ENCODE assay signal across 16 mouse cellular contexts in the genomic region with DNA sequence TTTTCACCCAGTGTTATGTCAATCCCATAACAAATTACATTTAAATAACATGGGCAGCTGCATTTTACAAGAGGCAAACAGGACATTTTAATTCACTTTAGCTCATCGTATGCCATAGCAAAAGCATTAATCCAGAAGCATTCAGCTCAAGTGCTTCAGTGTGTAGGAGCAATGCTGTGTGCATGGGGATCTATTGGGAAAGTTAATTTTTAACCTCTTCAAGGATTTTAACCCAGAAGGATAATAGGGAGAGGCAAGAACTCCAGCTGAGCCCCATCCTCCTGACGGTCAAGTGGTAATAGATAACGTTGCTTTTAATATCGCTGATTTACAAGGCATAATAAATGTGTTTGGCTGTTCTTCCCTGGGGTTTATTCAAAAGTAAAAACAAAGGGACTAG.
DNase-seq lines count a peak whose midpoint lies in the region; ATAC-seq lines count a peak whose summit lies in the region.
"Had no signal": no experiment of that assay in that cellular context is flagged by ENCODE, and none has a peak within 500 bp of the region (broad histone marks: within the 10 kb centered on the region; RNA-seq: fewer than 3 reads in every experiment).

No protein-coding gene starts in this region.

- ATAC-seq in forebrain, embryonic 11.5 days (replicated peaks; ENCODE audit: low FRiP score): no peak
- no peak for ATAC-seq in liver, embryonic 13.5 days (ENCODE audit: low read depth)
- ATAC-seq in liver, embryonic 11.5 days (replicated peaks; ENCODE audit: low FRiP score): no peak
- peak; percentile 89 for ATAC-seq in intestine, embryonic 16.5 days
- ATAC-seq in neural tube, embryonic 13.5 days (ENCODE audit: low read depth): peak; percentile 45

- 0 out of 2 replicates have a peak overlapping the region, but pooled peaks have one; percentile 72 for H3K27ac ChIP-seq in forebrain, embryonic 10.5 days
- no peak overlapping the region for H3K27ac ChIP-seq in forebrain, embryonic 11.5 days (ENCODE audit: low read depth, low read length)
- H3K27ac ChIP-seq in liver, embryonic 13.5 days: no peak overlapping the region
- H3K27ac ChIP-seq in liver, embryonic 11.5 days (ENCODE audit: low read depth, low read length): no peak overlapping the region
- H3K27ac ChIP-seq in intestine, embryonic 16.5 days (ENCODE audit: low read length): peak overlapping the region; percentile 76
- H3K27ac ChIP-seq in neural tube, embryonic 13.5 days (replicated peaks): peak overlapping the region; percentile 71
- H3K27ac ChIP-seq: kidney, postnatal 0 days had no signal

- no peak overlapping the region for H3K4me2 ChIP-seq in forebrain, embryonic 11.5 days (ENCODE audit: low read depth, low read length, severe bottlenecking)
- 0 out of 2 replicates have a peak overlapping the region, but pooled peaks have one; percentile 8 for H3K4me2 ChIP-seq in liver, embryonic 13.5 days
- H3K4me2 ChIP-seq in liver, embryonic 11.5 days: no peak overlapping the region; the same call in 1 of the 2 replicates
- peak overlapping the region; percentile 39; the same call in 1 of the 2 replicates for H3K4me2 ChIP-seq in intestine, embryonic 16.5 days (ENCODE audit: low read depth, low read length)
- peak overlapping the region; percentile 41 for H3K4me2 ChIP-seq in neural tube, embryonic 13.5 days

- WGBS in forebrain, embryonic 10.5 days: 18% methylated on average over 4 of the region's 4 CpGs
- WGBS in forebrain, embryonic 11.5 days: 14% methylated on average over 4 of the region's 4 CpGs
- 64% methylated on average over 4 of the region's 4 CpGs for WGBS in liver, embryonic 13.5 days (ENCODE audit: insufficient replicate concordance)
- 64% methylated on average over 4 of the region's 4 CpGs for WGBS in liver, embryonic 11.5 days
- 31% methylated on average over 4 of the region's 4 CpGs for WGBS in intestine, embryonic 16.5 days
- WGBS in neural tube, embryonic 13.5 days: 7% methylated on average over 4 of the region's 4 CpGs

- H3K9ac ChIP-seq in forebrain, embryonic 11.5 days (ENCODE audit: low read length): no peak overlapping the region
- no peak overlapping the region for H3K9ac ChIP-seq in liver, embryonic 13.5 days
- H3K9ac ChIP-seq in liver, embryonic 11.5 days (ENCODE audit: low read depth, low read length): no peak overlapping the region
- no peak overlapping the region for H3K9ac ChIP-seq in intestine, embryonic 16.5 days (ENCODE audit: low read depth, low read length)
- no peak overlapping the region for H3K9ac ChIP-seq in neural tube, embryonic 13.5 days

- no peaks in the 10 kb centered on the region for H3K9me3 ChIP-seq in forebrain, embryonic 10.5 days
- H3K9me3 ChIP-seq in forebrain, embryonic 11.5 days (ENCODE audit: control insufficient read depth, low read length): no peaks in the 10 kb centered on the region
- H3K9me3 ChIP-seq in liver, embryonic 13.5 days (replicated peaks): no peaks in the 10 kb centered on the region
- H3K9me3 ChIP-seq in liver, embryonic 11.5 days (ENCODE audit: control insufficient read depth, low read length): no peaks in the 10 kb centered on the region
- no peaks in the 10 kb centered on the region for H3K9me3 ChIP-seq in intestine, embryonic 16.5 days (ENCODE audit: control insufficient read depth, low read length)
- H3K9me3 ChIP-seq in neural tube, embryonic 13.5 days: no peaks in the 10 kb centered on the region

- H3K27me3 ChIP-seq in forebrain, embryonic 10.5 days (ENCODE audit: poor library complexity, severe bottlenecking): peaks cover 24% of the 10 kb centered on the region
- no peaks in the 10 kb centered on the region for H3K27me3 ChIP-seq in forebrain, embryonic 11.5 days (ENCODE audit: control insufficient read depth, insufficient read depth, low read length)
- H3K27me3 ChIP-seq in liver, embryonic 13.5 days: no peaks in the 10 kb centered on the region
- no peaks in the 10 kb centered on the region for H3K27me3 ChIP-seq in liver, embryonic 11.5 days (replicated peaks; ENCODE audit: control insufficient read depth, insufficient read depth, low read length)
- H3K27me3 ChIP-seq in intestine, embryonic 16.5 days (replicated peaks; ENCODE audit: control insufficient read depth, insufficient read depth, low read length): no peaks in the 10 kb centered on the region
- H3K27me3 ChIP-seq in neural tube, embryonic 13.5 days: no peaks in the 10 kb centered on the region
- H3K27me3 ChIP-seq: CH12.LX had no signal

- DNase-seq in forebrain, embryonic 10.5 days (ENCODE audit: extremely low spot score, low spot score): no peak
- no peak for DNase-seq in forebrain, embryonic 11.5 days (ENCODE audit: low spot score)
- no peak for DNase-seq in liver, embryonic 13.5 days
- no peak for DNase-seq in liver, embryonic 11.5 days (ENCODE audit: low spot score)
- no peak for DNase-seq in lung, postnatal 4 days
- DNase-seq in retina, embryonic 14.5 days (ENCODE audit: low spot score): no peak
- DNase-seq: adrenal gland, postnatal 25 days; cerebellum, adult 9-11 months; gastrocnemius, postnatal 14 days; heart, postnatal 14 days; layer of hippocampus, adult 9-11 months; thymus, postnatal 4 days had no signal

- no peak overlapping the region for H3K4me3 ChIP-seq in forebrain, embryonic 10.5 days
- no peak overlapping the region for H3K4me3 ChIP-seq in forebrain, embryonic 11.5 days (ENCODE audit: low read depth, low read length)
- H3K4me3 ChIP-seq in liver, embryonic 13.5 days (replicated peaks): no peak overlapping the region
- H3K4me3 ChIP-seq in liver, embryonic 11.5 days (ENCODE audit: low read depth, low read length): no peak overlapping the region
- no peak overlapping the region for H3K4me3 ChIP-seq in intestine, embryonic 16.5 days (ENCODE audit: low read length)
- no peak overlapping the region for H3K4me3 ChIP-seq in neural tube, embryonic 13.5 days

- peaks cover 32% of the 10 kb centered on the region for H3K4me1 ChIP-seq in forebrain, embryonic 10.5 days
- peaks cover 17% of the 10 kb centered on the region for H3K4me1 ChIP-seq in forebrain, embryonic 11.5 days (replicated peaks; ENCODE audit: control insufficient read depth, insufficient read depth, low read length)
- H3K4me1 ChIP-seq in liver, embryonic 13.5 days (replicated peaks): 0 out of 2 replicates have a peak, but pooled peaks cover 3% of the 10 kb centered on the region
- H3K4me1 ChIP-seq in liver, embryonic 11.5 days (replicated peaks; ENCODE audit: control insufficient read depth, insufficient read depth, low read length): no peaks in the 10 kb centered on the region
- H3K4me1 ChIP-seq in intestine, embryonic 16.5 days (ENCODE audit: control insufficient read depth, insufficient read depth, low read length): peaks cover 10% of the 10 kb centered on the region
- peaks cover 37% of the 10 kb centered on the region for H3K4me1 ChIP-seq in neural tube, embryonic 13.5 days (replicated peaks)

- no peaks in the 10 kb centered on the region for H3K36me3 ChIP-seq in forebrain, embryonic 10.5 days (replicated peaks)
- no peaks in the 10 kb centered on the region for H3K36me3 ChIP-seq in forebrain, embryonic 11.5 days (ENCODE audit: control insufficient read depth, insufficient read depth, low read length)
- no peaks in the 10 kb centered on the region for H3K36me3 ChIP-seq in liver, embryonic 13.5 days
- no peaks in the 10 kb centered on the region for H3K36me3 ChIP-seq in liver, embryonic 11.5 days (ENCODE audit: control insufficient read depth, insufficient read depth, low read length)
- H3K36me3 ChIP-seq in intestine, embryonic 16.5 days (ENCODE audit: control insufficient read depth, insufficient read depth, low read length): no peaks in the 10 kb centered on the region
- no peaks in the 10 kb centered on the region for H3K36me3 ChIP-seq in neural tube, embryonic 13.5 days

Comparison
In these comparisons a context has a peak if more than half of its experiments do, and no peak if none do; other contexts are left out.
1. H3K27ac ChIP-seq: peak in forebrain, embryonic 10.5 days (single experiment), intestine, embryonic 16.5 days (single experiment) and neural tube, embryonic 13.5 days (single experiment); none in forebrain, embryonic 11.5 days (single experiment), liver, embryonic 13.5 days (single experiment) and liver, embryonic 11.5 days (single experiment).
2. H3K4me2 ChIP-seq: peak in liver, embryonic 13.5 days (single experiment), intestine, embryonic 16.5 days (single experiment) and neural tube, embryonic 13.5 days (single experiment); none in forebrain, embryonic 11.5 days (single experiment) and liver, embryonic 11.5 days (single experiment).
3. ATAC-seq: peak in intestine, embryonic 16.5 days (single experiment) and neural tube, embryonic 13.5 days (single experiment); none in forebrain, embryonic 11.5 days (single experiment), liver, embryonic 13.5 days (single experiment) and liver, embryonic 11.5 days (single experiment).